Mouse (Mus musculus) ES-Bruce4 (cell line): Measurements from ENCODE around the gene Phc2. TPM values are rescaled to one million over a fixed set of nuclear protein-coding genes. Genes with fewer than 3 reads are reported as not detected.

Source experiments
- H3K27ac ChIP-seq: 2 replicates; pipeline ENCODE4 v1.5.1; 2012; ENCODE audit warnings: low read length, inconsistent platforms; ENCODE audit not compliant: insufficient read depth
- H3K27me3 ChIP-seq: 2 replicates; pipeline ENCODE4 v1.6.1; 2012; ENCODE audit warnings: mild to moderate bottlenecking, low read length, inconsistent platforms; ENCODE audit not compliant: control insufficient read depth, poor library complexity, insufficient read depth, severe bottlenecking
- H3K36me3 ChIP-seq: 2 replicates; pipeline ENCODE4 v1.6.1; 2012; ENCODE audit warnings: inconsistent platforms, mild to moderate bottlenecking, low read length, moderate library complexity; ENCODE audit not compliant: control insufficient read depth, poor library complexity, insufficient read depth, severe bottlenecking
- H3K4me1 ChIP-seq: one replicate; pipeline ENCODE4 v1.8.1; 2011; ENCODE audit warnings: low read length; ENCODE audit not compliant: control insufficient read depth, insufficient read depth
- H3K4me3 ChIP-seq: 2 replicates; pipeline ENCODE4 v1.5.1; 2011; ENCODE audit warnings: low read depth, mild to moderate bottlenecking, low read length
- H3K9ac ChIP-seq: 2 replicates; pipeline ENCODE4 v1.6.1; 2012; ENCODE audit warnings: low read depth, mild to moderate bottlenecking, inconsistent platforms; ENCODE audit not compliant: poor library complexity, severe bottlenecking
- H3K9me3 ChIP-seq: replicated peaks from 2 replicates; pipeline ENCODE4 v1.6.1; 2012; ENCODE audit warnings: mild to moderate bottlenecking, low read length, inconsistent platforms; ENCODE audit not compliant: control insufficient read depth, poor library complexity, insufficient read depth, severe bottlenecking
- CTCF ChIP-seq: IDR thresholded peaks from one replicate; pipeline ENCODE4 v1.8.1; 2011; ENCODE audit warnings: low read depth, low read length
- EP300 ChIP-seq: IDR thresholded peaks from 2 replicates; pipeline ENCODE4 v1.6.1; 2011; ENCODE audit warnings: low read depth, low read length; ENCODE audit not compliant: insufficient read depth
- POLR2A ChIP-seq: IDR thresholded peaks from one replicate; pipeline ENCODE4 v1.8.1; 2011; ENCODE audit warnings: low read length; ENCODE audit not compliant: insufficient read depth
- polyA plus RNA-seq: library from polyadenylated mRNA; stranded (reverse); fragments of >200 nt; gene quantifications from 2 replicates; pipeline ENCODE4 v1.2.4, GENCODE M21; 2011; ENCODE audit warnings: low read depth; ENCODE audit not compliant: missing spikeins, insufficient read depth, insufficient read length

The Phc2 gene
- polyA plus RNA-seq = 38.4 and 39.3 TPM in 2 replicates

- H3K4me3 ChIP-seq = peak within 1 kb of the TSS; percentile 71
- no peak within 1 kb of the TSS for H3K27ac ChIP-seq
- H3K36me3 ChIP-seq = no peaks in the 10 kb centered on the region
- H3K27me3 ChIP-seq = 0 out of 2 replicates have a peak, but pooled peaks cover 1% of the 10 kb centered on the region
- peak within 1 kb of the TSS; percentile 68 for H3K9ac ChIP-seq
- TF ChIP-seq POLR2A (no peak), CTCF (no peak), EP300 (no peak)
- no peaks in the 10 kb centered on the region for H3K9me3 ChIP-seq
- no peaks in the 10 kb centered on the region for H3K4me1 ChIP-seq
These were observed at the start of gene Phc2 for GRCm38 (mm10) chr4:128654505-128655381. Gene Phc2 (plus strand): TSS chr4:128654702.

GRCm38 (mm10) chr4:128606586-128606985 lies 47.9 kb upstream of the Phc2 start:
- Histone ChIP-seq H3K4me1 (no peaks in the 10 kb centered on the region), H3K27me3 (no peaks in the 10 kb centered on the region), H3K27ac (no peak overlapping the region), H3K9me3 (no peaks in the 10 kb centered on the region), H3K4me3 (no peak overlapping the region), H3K9ac (no peak overlapping the region), H3K36me3 (peaks cover 7% of the 10 kb centered on the region; the same call in 1 of the 2 replicates)
- no peak for TF ChIP-seq CTCF
- no peak for TF ChIP-seq EP300
- TF ChIP-seq POLR2A = no peak

GRCm38 (mm10) chr4:128607661-128608060 lies 46.8 kb upstream of the Phc2 start:
- no peaks in the 10 kb centered on the region for H3K27me3 ChIP-seq
- no peak overlapping the region for H3K9ac ChIP-seq
- no peaks in the 10 kb centered on the region for H3K9me3 ChIP-seq
- H3K4me3 ChIP-seq = no peak overlapping the region
- H3K4me1 ChIP-seq = no peaks in the 10 kb centered on the region
- H3K36me3 ChIP-seq = peaks cover 7% of the 10 kb centered on the region; the same call in 1 of the 2 replicates
- TF ChIP-seq POLR2A (no peak), CTCF (no peak), EP300 (no peak)
- no peak overlapping the region for H3K27ac ChIP-seq

DNA sequence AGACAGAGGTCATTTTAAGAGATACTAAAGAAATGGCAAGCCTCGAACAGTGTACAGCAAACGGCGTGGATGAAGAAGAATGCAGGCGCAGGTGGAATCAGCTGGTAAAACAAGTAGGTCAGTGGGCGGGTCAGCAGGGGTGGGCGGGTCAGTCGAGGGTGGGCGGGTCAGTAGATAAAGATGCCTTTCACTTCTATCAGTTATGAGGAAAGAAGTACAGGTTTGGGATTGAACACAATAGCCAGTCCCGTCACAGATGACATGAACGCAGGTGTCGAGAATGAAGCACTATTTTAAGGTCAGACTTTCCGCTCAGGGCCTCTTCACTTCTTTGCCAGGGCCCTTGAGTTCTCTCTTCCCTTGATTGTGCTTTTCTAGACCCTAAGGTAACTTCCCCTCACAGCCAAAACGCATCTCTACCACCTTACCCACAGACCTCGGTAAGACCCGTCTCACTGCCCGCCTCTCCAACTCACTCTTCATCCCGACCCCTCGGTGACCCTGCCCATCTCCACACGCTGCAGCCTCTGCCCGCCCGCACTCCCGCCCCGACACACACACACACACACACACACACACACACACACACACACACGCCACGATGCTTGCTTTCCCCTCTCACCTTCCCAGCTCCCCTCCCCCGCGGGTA lies 45.1 kb upstream of the Phc2 start:
- Histone ChIP-seq H3K9me3 (no peaks in the 10 kb centered on the region), H3K4me3 (peak overlapping the region; percentile 86), H3K4me1 (no peaks in the 10 kb centered on the region), H3K9ac (peak overlapping the region; percentile 36), H3K36me3 (no peaks in the 10 kb centered on the region), H3K27ac (no peak overlapping the region), H3K27me3 (no peaks in the 10 kb centered on the region)
- no peak for TF ChIP-seq POLR2A
- no peak for TF ChIP-seq CTCF
- TF ChIP-seq EP300 = no peak

DNA sequence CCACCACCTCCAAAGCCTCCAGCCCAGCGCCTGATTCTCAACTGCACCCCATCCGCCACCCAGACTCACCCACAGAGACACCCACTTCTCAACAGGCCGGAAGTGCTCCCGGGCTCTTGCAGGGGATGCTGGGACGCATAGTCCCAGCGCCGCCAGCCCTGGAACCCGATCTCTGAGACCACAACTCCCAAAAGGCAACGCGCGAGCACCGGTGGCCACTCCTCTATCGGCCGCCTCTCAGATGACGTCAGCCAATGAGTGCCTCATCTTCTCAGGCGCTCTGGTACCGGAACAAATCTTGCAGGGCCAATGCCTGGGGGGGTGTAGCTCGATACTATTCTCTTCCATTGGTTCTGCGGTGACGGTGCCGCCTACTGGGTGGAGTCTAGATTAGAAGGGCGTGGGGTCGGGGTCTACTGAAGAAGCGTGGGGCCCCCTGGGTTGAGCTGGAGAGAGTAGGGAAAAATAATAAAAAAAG lies 44.5 kb upstream of the Phc2 start, which contains the start of gene Zscan20:
TSS of gene Zscan20 (minus strand) at position 174 of the 478 bp plus-strand sequence.
- Histone ChIP-seq H3K36me3 (no peaks in the 10 kb centered on the region), H3K27me3 (no peaks in the 10 kb centered on the region), H3K9me3 (no peaks in the 10 kb centered on the region), H3K27ac (no peak within 1 kb of the TSS), H3K4me1 (no peaks in the 10 kb centered on the region), H3K4me3 (peak within 1 kb of the TSS; percentile 86), H3K9ac (peak within 1 kb of the TSS; percentile 36)
- TF ChIP-seq EP300 (no peak), CTCF (no peak), POLR2A (no peak)
